Comparison of ENCODE assay signal across 14 mouse cellular contexts in genomic region chr16:63621845-63622244, GRCm38 (mm10).
DNase-seq lines count a peak whose midpoint lies in the region; ATAC-seq and TF ChIP-seq lines count a peak whose summit lies in the region.
"Had no signal": no experiment of that assay in that cellular context is flagged by ENCODE, and none has a peak within 500 bp of the region (broad histone marks: within the 10 kb centered on the region; RNA-seq: fewer than 3 reads in every experiment).

No protein-coding gene starts in this region.

- no peak for TF ChIP-seq EP300 in heart, adult 2 months (IDR thresholded peaks at IDR 0.05; ENCODE audit: insufficient read depth, low read depth, low read length)

- 0 out of 2 replicates have a peak, but pooled peaks have one; percentile 57 for ATAC-seq in hindbrain, embryonic 14.5 days (ENCODE audit: low FRiP score)
- ATAC-seq in hindbrain, embryonic 13.5 days (ENCODE audit: low FRiP score) = no peak
- ATAC-seq: intestine, embryonic 15.5 days; Patski had no signal

- no peak overlapping the region for H3K9ac ChIP-seq in hindbrain, embryonic 14.5 days
- no peak overlapping the region for H3K9ac ChIP-seq in hindbrain, embryonic 13.5 days
- H3K9ac ChIP-seq in heart, adult 2 months (ENCODE audit: low read depth, low read length) = no peak overlapping the region
- H3K9ac ChIP-seq: intestine, embryonic 15.5 days; limb, embryonic 13.5 days had no signal

- H3K27me3 ChIP-seq in hindbrain, embryonic 14.5 days (ENCODE audit: control insufficient read depth, insufficient read depth, low read length) = no peaks in the 10 kb centered on the region
- no peaks in the 10 kb centered on the region for H3K27me3 ChIP-seq in hindbrain, embryonic 13.5 days
- no peaks in the 10 kb centered on the region for H3K27me3 ChIP-seq in heart, adult 2 months (ENCODE audit: control insufficient read depth, insufficient read depth, low read length)
- H3K27me3 ChIP-seq: intestine, embryonic 15.5 days had no signal

- H3K27ac ChIP-seq in hindbrain, embryonic 14.5 days = no peak overlapping the region
- no peak overlapping the region for H3K27ac ChIP-seq in hindbrain, embryonic 13.5 days
- no peak overlapping the region for H3K27ac ChIP-seq in heart, adult 2 months
- H3K27ac ChIP-seq: heart, embryonic 10.5 days; intestine, embryonic 15.5 days; kidney, postnatal 0 days; limb, embryonic 13.5 days had no signal

- H3K4me3 ChIP-seq in hindbrain, embryonic 14.5 days (replicated peaks; ENCODE audit: low read length) = no peak overlapping the region
- H3K4me3 ChIP-seq in hindbrain, embryonic 13.5 days = no peak overlapping the region
- H3K4me3 ChIP-seq in heart, adult 2 months = no peak overlapping the region
- H3K4me3 ChIP-seq: heart, embryonic 10.5 days; intestine, embryonic 15.5 days; limb, embryonic 13.5 days had no signal

- DNase-seq in cerebellum, adult 18-20 months = peak; percentile 17 to 28
- DNase-seq in cerebellum, adult 11-12 months = no peak
- no peak for DNase-seq in hindbrain, embryonic 14.5 days (ENCODE audit: low spot score)
- peak; percentile 13 for DNase-seq in lung, postnatal 36 days
- DNase-seq in lung, postnatal 14 days = no peak
- DNase-seq in cerebellum, postnatal 25 days = peak; percentile 25 to 34
- DNase-seq in heart, adult 2 months = no peak
- DNase-seq: thymus, postnatal 25 days had no signal

- no peak for TF ChIP-seq CTCF in heart, adult 2 months (IDR thresholded peaks at IDR 0.05)

- H3K79me2 ChIP-seq in heart, adult 2 months (replicated peaks; ENCODE audit: control insufficient read depth, insufficient read depth, low read length) = no peaks in the 10 kb centered on the region

- H3K4me1 ChIP-seq in hindbrain, embryonic 14.5 days (replicated peaks; ENCODE audit: control insufficient read depth, insufficient read depth, low read length) = no peaks in the 10 kb centered on the region
- H3K4me1 ChIP-seq in hindbrain, embryonic 13.5 days (replicated peaks) = no peaks in the 10 kb centered on the region
- H3K4me1 ChIP-seq in heart, adult 2 months (ENCODE audit: control insufficient read depth, insufficient read depth, low read length) = no peaks in the 10 kb centered on the region
- H3K4me1 ChIP-seq: heart, embryonic 10.5 days; intestine, embryonic 15.5 days; limb, embryonic 13.5 days had no signal

- WGBS in hindbrain, embryonic 14.5 days = 56% methylated on average over 6 of the region's 6 CpGs
- 56% methylated on average over 6 of the region's 6 CpGs for WGBS in hindbrain, embryonic 13.5 days
- 80% methylated on average over 6 of the region's 6 CpGs for WGBS in heart, adult 2 months

- intact Hi-C loops in heart, adult 2 months (cut with DNase I) = no loop called here

- no peak for TF ChIP-seq POLR2A in heart, adult 2 months (IDR thresholded peaks at IDR 0.05; ENCODE audit: insufficient read depth, low read depth, low read length)

- no peak overlapping the region for H3K4me2 ChIP-seq in hindbrain, embryonic 14.5 days (replicated peaks)
- H3K4me2 ChIP-seq in hindbrain, embryonic 13.5 days = no peak overlapping the region
- H3K4me2 ChIP-seq: intestine, embryonic 15.5 days; limb, embryonic 13.5 days had no signal

- no peaks in the 10 kb centered on the region for H3K36me3 ChIP-seq in hindbrain, embryonic 14.5 days (replicated peaks; ENCODE audit: control insufficient read depth, insufficient read depth)
- H3K36me3 ChIP-seq in hindbrain, embryonic 13.5 days = no peaks in the 10 kb centered on the region
- H3K36me3 ChIP-seq in heart, adult 2 months (ENCODE audit: control insufficient read depth, insufficient read depth, low read length) = no peaks in the 10 kb centered on the region
- H3K36me3 ChIP-seq: heart, embryonic 10.5 days; intestine, embryonic 15.5 days; limb, embryonic 13.5 days had no signal

- no peaks in the 10 kb centered on the region for H3K9me3 ChIP-seq in hindbrain, embryonic 14.5 days (ENCODE audit: control insufficient read depth, low read length)
- H3K9me3 ChIP-seq in hindbrain, embryonic 13.5 days = no peaks in the 10 kb centered on the region
- H3K9me3 ChIP-seq: heart, embryonic 10.5 days; intestine, embryonic 15.5 days; limb, embryonic 13.5 days had no signal

Comparison
In these comparisons a context has a peak if more than half of its experiments do, and no peak if none do; other contexts are left out.
1. DNase-seq: peak in cerebellum, adult 18-20 months (2 of 2), lung, postnatal 36 days (single experiment) and cerebellum, postnatal 25 days (2 of 2); none in cerebellum, adult 11-12 months (single experiment), hindbrain, embryonic 14.5 days (single experiment), lung, postnatal 14 days (single experiment) and heart, adult 2 months (0 of 2).